Mouse (Mus musculus) CH12.LX (cell line): ENCODE results near the gene Bspry.

Experiments
- CHD2 ChIP-seq: IDR thresholded peaks from 2 replicates; pipeline ENCODE4 v1.6.1; 2011; ENCODE audit warnings: low read length, improper control_type of control experiment
- CTCF ChIP-seq, 2 experiments: IDR thresholded peaks in 1 of 2; conservative IDR thresholded peaks in 1 of 2; 2 replicates each; pipeline ENCODE4 v1.5.1; 2011 to 2012; ENCODE audit warnings: low read depth in 2 of 2, low read length in 2 of 2, improper control_type of control experiment in 1 of 2, inconsistent platforms in 1 of 2, mild to moderate bottlenecking in 1 of 2, moderate library complexity in 1 of 2
- ELF1 ChIP-seq: IDR thresholded peaks from 2 replicates; pipeline ENCODE4 v1.6.1; 2014; ENCODE audit warnings: low read depth, mild to moderate bottlenecking, inconsistent platforms, low read length, improper control_type of control experiment
- MAFK ChIP-seq: IDR thresholded peaks from 2 replicates; pipeline ENCODE4 v1.6.1; 2011; ENCODE audit warnings: low read length, improper control_type of control experiment; ENCODE audit not compliant: insufficient replicate concordance
- POLR2A ChIP-seq: IDR thresholded peaks from 2 replicates; pipeline ENCODE4 v1.6.1; 2011; ENCODE audit warnings: low read depth, mild to moderate bottlenecking, improper control_type of control experiment, low read length
- POLR2AphosphoS2 ChIP-seq: IDR thresholded peaks from 2 replicates; pipeline ENCODE4 v1.6.1; 2011; ENCODE audit warnings: low read depth, low read length, improper control_type of control experiment
- SIN3A ChIP-seq: IDR thresholded peaks from 2 replicates; pipeline ENCODE4 v1.6.1; 2012; ENCODE audit warnings: low read length, improper control_type of control experiment, inconsistent platforms
- SMC3 ChIP-seq: IDR thresholded peaks from 2 replicates; pipeline ENCODE4 v1.6.1; 2011; ENCODE audit warnings: low read depth, low read length, improper control_type of control experiment
- TCF12 ChIP-seq: IDR thresholded peaks from 2 replicates; pipeline ENCODE4 v1.6.1; 2014; ENCODE audit warnings: low read depth, mild to moderate bottlenecking, inconsistent platforms, low read length, improper control_type of control experiment
- USF1 ChIP-seq: IDR thresholded peaks from 2 replicates; pipeline ENCODE4 v1.6.1; 2014; ENCODE audit warnings: low read depth, mild to moderate bottlenecking, inconsistent platforms, low read length, improper control_type of control experiment
- USF2 ChIP-seq: conservative IDR thresholded peaks from 2 replicates; pipeline ENCODE4 v1.6.1; 2011; ENCODE audit warnings: low read depth, low read length, improper control_type of control experiment

DNA sequence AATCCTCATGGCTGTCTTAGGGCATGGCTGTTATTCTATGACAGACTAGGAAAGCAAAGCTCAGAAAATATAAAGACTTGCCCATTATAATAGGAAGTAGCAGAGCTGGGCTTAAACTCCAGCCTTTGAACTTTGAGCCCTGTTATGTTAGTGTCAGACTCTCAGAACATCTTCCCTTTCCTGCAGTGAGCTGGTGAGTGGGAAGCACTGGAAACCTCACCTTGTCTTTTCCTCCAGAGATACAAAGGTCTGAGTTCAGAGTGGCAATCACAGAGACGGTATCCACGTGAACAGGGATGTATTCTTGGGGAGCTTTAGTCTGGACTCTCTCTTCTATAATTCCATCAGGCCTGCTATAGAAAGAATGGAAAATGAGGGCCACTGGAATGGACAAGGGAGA is 16.7 kb upstream of the Bspry start:
- no peak for TF ChIP-seq CHD2
- TF ChIP-seq USF1: no peak
- no peak for TF ChIP-seq TCF12
- TF ChIP-seq CTCF (conservative IDR thresholded peaks at IDR 0.05 in 1 of 2, IDR thresholded peaks at IDR 0.05 in 1 of 2; ENCODE audit: low read depth in 2 of 2, low read length in 2 of 2): no peak
- no peak for TF ChIP-seq POLR2A
- TF ChIP-seq ELF1: no peak
- no peak for TF ChIP-seq MAFK
- TF ChIP-seq SIN3A: no peak
- no peak for TF ChIP-seq USF2
- TF ChIP-seq SMC3: no peak
- TF ChIP-seq POLR2AphosphoS2: no peak
